Mouse (Mus musculus) cortical plate, adult 2 months (tissue): ENCODE measurements around the gene Gm20683.

ENCODE experiments used
- CTCF ChIP-seq: fragments of 200-500 bp; IDR thresholded peaks from 2 replicates; pipeline ENCODE4 v1.5.1; 2011; ENCODE audit warnings: mild to moderate bottlenecking, control low read depth, low read length; ENCODE audit not compliant: insufficient read depth; ENCODE audit errors: extremely low read depth
- POLR2A ChIP-seq: fragments of 200-500 bp; IDR thresholded peaks from 2 replicates; pipeline ENCODE4 v1.6.1; 2011; ENCODE audit warnings: mild to moderate bottlenecking, low read length, control low read depth; ENCODE audit not compliant: insufficient read depth; ENCODE audit errors: extremely low read depth

GRCm38 (mm10) chr17:25879261-25879660 lies 37.7 kb upstream of the Gm20683 start:
- TF ChIP-seq POLR2A (no peak), CTCF (peak; percentile 53)
